Mouse (Mus musculus): ENCODE measurements at regions not wholly inside any gene's neighbourhood (a gene's known extent, or its start where the extent isn't known, plus 50 kb on each side); places are given as distances from the start of the nearest gene placed in this dataset.
A peak's percentile ranks its signal among the peaks of the same experiment; 100 is the strongest.

GRCm38 (mm10) chrX:142616189-142616872, 64.9 kb upstream of the Tmem164 start:
- ATAC-seq (replicated peaks; ENCODE audit: low FRiP score, low TSS enrichment, poor library complexity, severe bottlenecking), result peak; percentile 65

- no peak for ATAC-seq (replicated peaks; ENCODE audit: low FRiP score, low TSS enrichment, poor library complexity, severe bottlenecking)
Measured at GRCm38 (mm10) chrX:142618389-142618788, 62.8 kb upstream of the Tmem164 start.

- no peak for ATAC-seq (replicated peaks; ENCODE audit: low FRiP score, low TSS enrichment, poor library complexity, severe bottlenecking)
Measured at GRCm38 (mm10) chrX:142623359-142623758, 57.8 kb upstream of the Tmem164 start.

GRCm38 (mm10) chrX:142623882-142624281, 57.3 kb upstream of the Tmem164 start:
- ATAC-seq (replicated peaks; ENCODE audit: low FRiP score, low TSS enrichment, poor library complexity, severe bottlenecking), result no peak

All from megakaryocyte-erythroid progenitor cell, adult 5-6 weeks (primary cell).